Mouse (Mus musculus) heart, postnatal 25 days (tissue): ENCODE measurements around the gene Ccz1. TPM values are rescaled to one million over a fixed set of nuclear protein-coding genes. Genes with fewer than 3 reads are reported as not detected.

ENCODE experiments used
- DNase-seq: peaks from one replicate; pipeline ENCODE4 v3.0.0; 2022; ENCODE audit warnings: low spot score
- intact Hi-C: fragments of 180-260 bp; cut with DNase I; formaldehyde crosslinking; loops from one replicate; pipeline ENCODE4 v1.15.1; 2025
- total RNA-seq, 2 experiments: library from RNA; stranded (reverse); gene quantifications; 2 replicates each; pipeline ENCODE4 v1.2.3; 2021

Gene Ccz1
- total RNA-seq, 2 experiments from 2014 or later: 25.0 to 26.0 TPM

DNA sequence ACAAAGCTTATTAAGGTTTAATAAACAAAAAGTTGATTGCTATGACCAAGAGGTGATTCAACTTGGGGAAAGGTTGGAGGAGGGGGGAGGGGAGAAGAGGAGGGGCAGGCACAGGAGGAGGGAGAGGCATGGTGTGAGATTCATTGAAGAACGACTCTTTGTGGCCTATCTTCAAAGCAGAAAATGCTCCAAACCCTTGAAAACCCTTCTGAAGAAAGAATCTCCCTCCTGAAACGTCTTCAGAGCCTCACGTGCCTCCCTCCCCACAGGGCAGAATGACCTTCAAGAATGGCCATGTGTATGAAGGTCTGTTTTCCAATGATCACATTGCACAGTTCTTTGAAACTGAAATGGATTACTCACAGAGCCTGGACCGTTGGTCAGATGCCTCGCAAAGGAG lies 64.7 kb downstream of the Ccz1 start:
- intact Hi-C loops: no loop called here

DNA sequence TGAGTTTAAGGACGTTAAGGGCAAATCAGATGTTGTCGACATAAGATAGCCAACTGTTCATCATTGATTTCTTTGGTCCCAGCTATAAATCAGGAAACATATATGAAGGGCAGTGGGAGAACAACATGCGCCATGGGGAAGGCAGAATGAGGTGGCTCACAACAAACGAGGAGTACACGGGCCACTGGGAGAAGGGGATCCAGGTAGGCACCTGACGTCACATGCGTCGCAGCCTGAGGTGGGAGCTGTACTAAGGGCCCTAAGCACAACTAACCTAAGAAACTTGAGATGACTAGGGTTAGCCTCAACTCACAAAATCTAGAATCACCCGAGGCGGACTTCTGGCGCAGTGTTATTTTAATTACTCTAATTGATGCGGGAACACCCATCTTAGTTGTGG lies 66.3 kb downstream of the Ccz1 start:
- intact Hi-C loops: no loop called here
- no peak for DNase-seq

More for the DNA sequence above, 64.7 kb downstream of the Ccz1 start:
- no peak for DNase-seq

DNA sequence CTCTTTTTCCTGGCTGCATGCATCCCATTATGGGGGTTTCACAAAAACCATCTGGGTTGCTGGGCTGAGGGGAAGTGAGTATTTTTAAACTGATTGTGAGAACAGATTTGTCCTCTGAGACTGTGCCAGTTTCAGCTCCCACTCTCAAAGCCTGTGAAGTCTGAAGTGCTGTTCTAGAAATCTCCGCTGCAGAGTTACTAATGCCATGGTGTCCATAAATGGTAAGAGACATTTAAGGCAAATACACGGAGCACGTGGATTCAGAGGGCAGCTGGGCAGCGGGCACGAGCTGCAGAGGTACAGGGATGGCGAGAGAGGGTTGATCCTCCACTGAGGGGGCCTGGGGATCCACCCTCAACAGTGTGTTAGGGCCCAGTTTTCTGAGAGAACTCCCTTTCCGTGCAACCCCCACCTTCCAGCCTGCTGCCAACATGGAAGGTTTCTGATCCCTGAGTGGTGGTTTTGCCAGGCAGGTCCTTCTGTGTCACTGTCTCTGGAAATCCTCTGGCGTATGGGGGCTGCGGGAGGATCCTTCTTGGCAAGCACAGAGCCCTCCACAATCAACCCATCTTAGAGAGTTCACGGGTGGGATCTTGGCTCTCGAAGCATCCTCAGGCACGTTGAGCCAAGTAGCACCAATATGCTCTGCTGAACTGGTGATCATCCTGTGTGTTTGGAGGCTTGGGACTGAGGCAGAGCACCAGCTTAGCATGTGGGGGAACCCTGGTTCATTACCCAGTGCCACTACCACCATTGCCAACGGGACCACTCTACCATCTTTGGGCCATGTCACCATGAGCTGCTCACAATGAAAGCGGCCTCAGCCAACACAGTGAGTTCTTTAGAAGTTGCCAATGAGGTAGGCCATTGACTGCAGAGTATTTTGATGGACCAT lies 71.2 kb downstream of the Ccz1 start:
- intact Hi-C loops: no loop called here
- no peak for DNase-seq

DNA sequence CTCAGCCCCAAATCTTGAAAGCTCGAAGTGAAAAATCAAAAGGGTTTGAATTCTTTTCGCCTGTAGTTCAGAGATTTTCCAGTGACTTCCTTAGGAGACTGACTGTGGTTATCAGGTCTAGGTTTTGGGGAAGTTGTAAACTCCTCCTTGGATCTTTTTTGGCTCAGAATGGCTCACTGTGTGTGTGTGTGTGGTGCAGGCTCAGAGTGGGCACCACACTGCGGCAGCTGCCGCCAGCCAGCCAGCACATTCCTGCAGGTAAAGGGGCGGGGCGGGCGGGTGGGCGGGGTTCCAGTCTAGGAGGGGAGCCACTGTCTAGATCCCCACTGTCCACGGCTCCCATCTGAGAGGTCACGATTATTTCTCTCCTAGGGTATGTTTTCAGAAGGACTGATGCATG lies 73.1 kb downstream of the Ccz1 start:
- intact Hi-C loops: no loop called here
- DNase-seq: no peak

Other genes with a start within 250 kb of the Ccz1 start
- gene Eif2ak1, start 197.1 kb downstream of the Ccz1 start, total RNA-seq: 10 to 100 TPM; 18.2 TPM
- not detected for gene Ankrd61, start 117.2 kb downstream of the Ccz1 start, total RNA-seq
- 10 to 100 TPM; 34.9 to 35.0 TPM for gene Aimp2, start 105.0 kb downstream of the Ccz1 start, total RNA-seq
- 1 to 10 TPM; 3.8 to 3.9 TPM for gene Pms2, start 104.9 kb downstream of the Ccz1 start, total RNA-seq
- gene Gm42421, start 86.7 kb downstream of the Ccz1 start, total RNA-seq: not detected
- under 1 TPM; 0.10 to 0.39 TPM for gene Rsph10b, start 81.8 kb downstream of the Ccz1 start, total RNA-seq
- gene Ocm, start 11.8 kb upstream of the Ccz1 start, total RNA-seq: not detected
- 10 to 100 TPM; 23.7 to 25.8 TPM for gene Lmtk2, start 85.6 kb upstream of the Ccz1 start, total RNA-seq
- not detected for gene Bhlha15, start 175.4 kb upstream of the Ccz1 start, total RNA-seq
- gene Tecpr1, start 208.7 kb upstream of the Ccz1 start, total RNA-seq: 10 to 100 TPM; 23.0 to 24.9 TPM
- 100 to 1,000 TPM; 114 to 130 TPM for gene Bri3, start 229.6 kb upstream of the Ccz1 start, total RNA-seq